Mouse (Mus musculus) spleen, adult 2 months (tissue): ENCODE results near the gene Lrrc27. TPM values are rescaled to one million over a fixed set of nuclear protein-coding genes. Genes with fewer than 3 reads are reported as not detected.

Experiments used
- DNase-seq, 2 experiments: peaks; one replicate each; pipeline versions ENCODE4 v3.0.0 to v3.0.0-alpha.2; 2012 to 2021; ENCODE audit warnings: low spot score in 2 of 2, low read depth in 1 of 2
- H3K27ac ChIP-seq: fragments of 200-500 bp; 2 replicates; pipeline ENCODE4 v1.5.1; 2012; ENCODE audit warnings: low read length, inconsistent platforms; ENCODE audit not compliant: insufficient read depth
- H3K27me3 ChIP-seq: fragments of 200-500 bp; 2 replicates; pipeline ENCODE4 v1.6.1; 2012; ENCODE audit warnings: mild to moderate bottlenecking, moderate library complexity, low read length, inconsistent platforms; ENCODE audit not compliant: control insufficient read depth, insufficient read depth
- H3K36me3 ChIP-seq: fragments of 200-500 bp; 2 replicates; pipeline ENCODE4 v1.6.1; 2012; ENCODE audit warnings: mild to moderate bottlenecking, low read length, inconsistent platforms; ENCODE audit not compliant: control insufficient read depth, insufficient read depth
- H3K4me1 ChIP-seq: fragments of 200-500 bp; 2 replicates; pipeline ENCODE4 v1.6.1; 2011; ENCODE audit warnings: inconsistent platforms; ENCODE audit not compliant: control insufficient read depth, insufficient read depth, insufficient read length
- H3K4me3 ChIP-seq: fragments of 200-500 bp; 2 replicates; pipeline ENCODE4 v1.5.1; 2011; ENCODE audit warnings: mild to moderate bottlenecking, inconsistent platforms; ENCODE audit not compliant: insufficient read depth, insufficient read length; ENCODE audit errors: extremely low read depth
- CTCF ChIP-seq: fragments of 200-500 bp; IDR thresholded peaks from 2 replicates; pipeline ENCODE4 v1.5.1; 2011; ENCODE audit warnings: mild to moderate bottlenecking, inconsistent platforms; ENCODE audit not compliant: insufficient read depth, insufficient read length, insufficient replicate concordance; ENCODE audit errors: extremely low read depth
- POLR2A ChIP-seq: fragments of 200-500 bp; IDR thresholded peaks from 2 replicates; pipeline ENCODE4 v1.6.1; 2011; ENCODE audit warnings: low read depth, low read length, inconsistent platforms
- WGBS: fragments of 180-500 bp; shearing (Covaris S2); methylation state at CpG from one replicate; pipeline ENCODE4 v1.1.7; 2018; 5-methylcytosine and 5-hydroxymethylcytosine counted together
- polyA plus RNA-seq: library from polyadenylated mRNA; depleted of rRNA; stranded (reverse); fragments of >200 nt; gene quantifications from 2 replicates; pipeline ENCODE4 v1.2.3, GENCODE M21; 2012

The Lrrc27 gene
- polyA plus RNA-seq, 1 experiment = 1.8 TPM

- Histone ChIP-seq H3K27me3 (peaks cover 15% of the 10 kb centered on the region), H3K4me1 (no peaks in the 10 kb centered on the region; the same call in 1 of the 2 replicates), H3K4me3 (no peak overlapping the region), H3K36me3 (no peaks in the 10 kb centered on the region), H3K27ac (no peak overlapping the region)
- TF ChIP-seq POLR2A (no peak), CTCF (no peak)
- WGBS = 86% methylated on average over 7 of the region's 7 CpGs
- DNase-seq = no peak
Observed at GRCm38 (mm10) chr7:139184846-139185245, 27.9 kb upstream of the Lrrc27 start.

- Histone ChIP-seq H3K27ac (no peak overlapping the region), H3K36me3 (no peaks in the 10 kb centered on the region), H3K4me1 (no peaks in the 10 kb centered on the region; the same call in 1 of the 2 replicates), H3K27me3 (peaks cover 15% of the 10 kb centered on the region), H3K4me3 (no peak overlapping the region)
- 54% methylated on average over 5 of the region's 5 CpGs for whole genome bisulfite sequencing
- no peak for TF ChIP-seq CTCF
- no peak for DNase-seq
Observed at GRCm38 (mm10) chr7:139185971-139186370, 26.8 kb upstream of the Lrrc27 start.

GRCm38 (mm10) chr7:139186436-139186835 lies 26.4 kb upstream of the Lrrc27 start:
- DNase-seq = no peak
- 69% methylated on average over 8 of the region's 8 CpGs for WGBS
- TF ChIP-seq CTCF (no peak), POLR2A (no peak)
- no peak overlapping the region for H3K4me3 ChIP-seq
- no peak overlapping the region for H3K27ac ChIP-seq
- no peaks in the 10 kb centered on the region for H3K36me3 ChIP-seq
- H3K4me1 ChIP-seq = no peaks in the 10 kb centered on the region; the same call in 1 of the 2 replicates
- peaks cover 15% of the 10 kb centered on the region for H3K27me3 ChIP-seq

GRCm38 (mm10) chr7:139187277-139187676 lies 25.5 kb upstream of the Lrrc27 start:
- no peak for DNase-seq
- H3K27ac ChIP-seq = no peak overlapping the region
- 45% methylated on average over 7 of the region's 7 CpGs for WGBS
- H3K4me1 ChIP-seq = no peaks in the 10 kb centered on the region; the same call in 1 of the 2 replicates
- no peaks in the 10 kb centered on the region for H3K36me3 ChIP-seq
- no peak for TF ChIP-seq CTCF
- TF ChIP-seq POLR2A = no peak
- H3K27me3 ChIP-seq = peaks cover 15% of the 10 kb centered on the region
- no peak overlapping the region for H3K4me3 ChIP-seq

DNA sequence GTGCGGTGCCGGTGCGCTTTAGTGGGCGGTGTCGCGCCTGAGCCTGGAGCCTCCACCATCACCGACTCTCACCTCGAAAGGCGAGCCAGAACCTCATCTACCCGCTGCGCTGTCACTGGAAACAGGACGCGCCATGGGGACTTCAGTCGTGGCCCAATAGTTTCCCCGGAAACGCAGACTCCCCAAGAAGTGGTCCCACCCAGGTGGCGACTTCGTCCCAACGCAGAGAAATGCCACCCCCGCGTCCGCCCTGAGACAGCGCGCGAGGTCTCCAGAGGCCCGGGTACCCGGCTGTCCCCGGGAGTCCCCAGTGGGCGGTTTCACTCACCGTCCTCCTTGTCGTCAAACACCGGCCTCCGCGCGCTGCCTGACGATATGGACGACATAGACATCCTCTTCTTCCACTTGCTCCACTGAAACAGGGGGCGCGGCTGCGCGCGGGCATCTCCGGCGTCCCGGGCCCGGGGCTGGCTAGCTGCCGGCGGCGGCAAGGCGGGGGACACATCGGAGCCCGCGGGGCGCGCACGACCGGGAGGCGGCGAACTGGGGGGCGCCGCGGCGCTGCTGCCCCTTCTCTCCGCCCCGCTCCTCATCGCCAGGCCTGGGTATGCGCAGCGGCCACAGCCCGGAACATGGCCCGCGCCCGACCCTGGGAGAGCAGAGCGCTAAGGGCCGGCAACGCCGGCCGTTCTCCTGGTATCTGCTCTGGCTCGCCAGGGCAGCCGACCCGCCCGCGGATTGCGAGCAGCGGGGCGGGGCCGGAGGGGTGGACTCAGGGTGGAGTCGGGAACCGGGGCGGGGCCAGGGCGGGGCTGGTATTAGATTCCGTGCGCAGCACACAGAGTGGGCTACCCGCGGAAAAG lies 24.8 kb upstream of the Lrrc27 start:
- WGBS = 2% methylated on average over 90 of the region's 94 CpGs
- H3K27me3 ChIP-seq = peaks cover 15% of the 10 kb centered on the region
- peak in 1 of 2 experiments; percentile 36 for DNase-seq

GRCm38 (mm10) chr7:139188634-139189207 lies 24.1 kb upstream of the Lrrc27 start:
- DNase-seq = no peak
- Histone ChIP-seq H3K27me3 (peaks cover 15% of the 10 kb centered on the region), H3K36me3 (no peaks in the 10 kb centered on the region), H3K4me3 (peak overlapping the region; percentile 53; the same call in 1 of the 2 replicates), H3K4me1 (no peaks in the 10 kb centered on the region; the same call in 1 of the 2 replicates), H3K27ac (no peak overlapping the region)
- no peak for TF ChIP-seq POLR2A
- no peak for TF ChIP-seq CTCF
- WGBS = 4% methylated on average over 23 of the region's 23 CpGs

More for the DNA sequence above, 24.8 kb upstream of the Lrrc27 start:
- H3K4me1 ChIP-seq = no peaks in the 10 kb centered on the region; the same call in 1 of the 2 replicates
- peak overlapping the region; percentile 53; the same call in 1 of the 2 replicates for H3K4me3 ChIP-seq
- no peaks in the 10 kb centered on the region for H3K36me3 ChIP-seq
- no peak overlapping the region for H3K27ac ChIP-seq
- TF ChIP-seq CTCF (no peak), POLR2A (no peak)
